Mouse (Mus musculus) olfactory bulb, adult 2 months (tissue): ENCODE measurements around the gene Ppp1r14b.
A peak's percentile ranks its signal among the peaks of the same experiment; 100 is the strongest.

Experiments
- CTCF ChIP-seq: fragments of 200-500 bp; IDR thresholded peaks from 2 replicates; pipeline ENCODE4 v1.5.1; 2012; ENCODE audit warnings: low read depth, mild to moderate bottlenecking, low read length, moderate library complexity; ENCODE audit not compliant: insufficient read depth
- POLR2A ChIP-seq: fragments of 200-500 bp; IDR thresholded peaks from 2 replicates; pipeline ENCODE4 v1.6.1; 2012; ENCODE audit warnings: mild to moderate bottlenecking, low read depth, low read length, moderate library complexity; ENCODE audit not compliant: insufficient read depth

- no peak for TF ChIP-seq CTCF
- peak; percentile 33; the same call in 1 of the 2 replicates for TF ChIP-seq POLR2A
These were observed 23.3 kb upstream of the Ppp1r14b start for GRCm38 (mm10) chr19:6951381-6951968.
